Mouse (Mus musculus): Measurements from ENCODE around the gene Map4k4. TPM values are rescaled to one million over a fixed set of nuclear protein-coding genes. Genes with fewer than 3 reads are reported as not detected.

The Map4k4 gene
- total RNA-seq, 2 experiments from 2014 or later = 98.8 to 114 TPM

- Histone ChIP-seq H3K27ac (no peak overlapping the region), H3K4me3 (no peak overlapping the region)
- intact Hi-C loops (cut with DNase I) = no loop called here
- no peak for DNase-seq (ENCODE audit: extremely low spot score in 1 of 2, low spot score in 2 of 2)
- TF ChIP-seq CTCF (IDR thresholded peaks at IDR 0.05) = no peak
Measured at GRCm38 (mm10) chr1:39950590-39950989, 49.9 kb downstream of the Map4k4 start.

- intact Hi-C loops (cut with DNase I) = no loop called here
Measured at GRCm38 (mm10) chr1:39954652-39955051, 53.9 kb downstream of the Map4k4 start.

GRCm38 (mm10) chr1:39956712-39957111 is 56.0 kb downstream of the Map4k4 start:
- H3K27ac ChIP-seq = no peak overlapping the region
- DNase-seq (ENCODE audit: extremely low spot score in 1 of 2, low spot score in 2 of 2) = no peak
- TF ChIP-seq CTCF (IDR thresholded peaks at IDR 0.05) = no peak
- intact Hi-C loops (cut with DNase I) = no loop called here
- H3K4me3 ChIP-seq = no peak overlapping the region

More at GRCm38 (mm10) chr1:39954652-39955051, 53.9 kb downstream of the Map4k4 start:
- Histone ChIP-seq H3K4me3 (no peak overlapping the region), H3K27ac (no peak overlapping the region)
- TF ChIP-seq CTCF (IDR thresholded peaks at IDR 0.05) = no peak
- no peak for DNase-seq (ENCODE audit: extremely low spot score in 1 of 2, low spot score in 2 of 2)

DNA sequence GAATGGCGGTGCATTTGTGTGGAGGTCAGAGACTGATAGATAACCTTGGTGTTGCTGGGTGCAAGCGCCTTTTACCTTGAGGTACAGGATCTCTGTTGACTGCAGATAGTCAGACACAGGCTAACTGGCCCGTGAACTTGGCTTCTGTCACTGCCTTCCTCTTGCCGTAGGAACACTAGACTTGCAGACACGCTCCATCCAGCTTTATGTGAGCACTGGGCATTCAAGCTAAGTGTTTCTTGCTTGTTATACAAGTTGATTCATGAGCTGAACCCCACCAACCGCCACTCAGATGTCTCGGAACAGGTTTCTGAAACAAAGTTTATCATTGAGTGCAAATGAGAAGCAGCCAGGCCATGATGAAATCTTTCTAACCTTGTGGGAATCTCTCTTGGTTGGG is 57.3 kb downstream of the Map4k4 start:
- no peak for DNase-seq (ENCODE audit: extremely low spot score in 1 of 2, low spot score in 2 of 2)
- no peak overlapping the region for H3K4me3 ChIP-seq
- intact Hi-C loops (cut with DNase I) = no loop called here
- no peak for TF ChIP-seq CTCF (IDR thresholded peaks at IDR 0.05)
- no peak overlapping the region for H3K27ac ChIP-seq

DNA sequence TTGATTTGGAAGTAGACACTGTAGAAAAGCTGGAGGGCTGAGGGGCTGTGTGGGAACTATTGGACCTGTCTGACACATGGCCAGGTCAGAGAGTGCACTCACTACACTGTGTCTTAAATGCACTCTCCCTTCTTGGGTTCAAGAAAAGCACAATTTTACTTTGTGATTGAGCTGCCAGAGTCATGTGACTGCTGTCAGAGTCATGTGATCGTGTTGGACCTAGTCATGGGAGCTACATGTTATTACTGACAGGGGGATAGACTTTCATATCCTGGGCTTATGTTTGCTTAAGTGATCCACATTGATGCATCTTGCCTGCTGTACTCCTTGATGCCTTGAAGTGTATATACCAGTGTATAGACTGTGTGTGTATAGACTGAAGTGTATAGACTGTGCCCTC is 59.9 kb downstream of the Map4k4 start:
- Histone ChIP-seq H3K27ac (no peak overlapping the region), H3K4me3 (no peak overlapping the region)
- no peak for DNase-seq (ENCODE audit: extremely low spot score in 1 of 2, low spot score in 2 of 2)
- TF ChIP-seq CTCF (IDR thresholded peaks at IDR 0.05) = no peak
- intact Hi-C loops (cut with DNase I) = no loop called here

- DNase-seq (ENCODE audit: extremely low spot score in 1 of 2, low spot score in 2 of 2) = no peak
- H3K27ac ChIP-seq = no peak overlapping the region
- no peak for TF ChIP-seq CTCF (IDR thresholded peaks at IDR 0.05)
- no peak overlapping the region for H3K4me3 ChIP-seq
- intact Hi-C loops (cut with DNase I) = no loop called here
Measured at GRCm38 (mm10) chr1:39961113-39961512, 60.4 kb downstream of the Map4k4 start.

DNA sequence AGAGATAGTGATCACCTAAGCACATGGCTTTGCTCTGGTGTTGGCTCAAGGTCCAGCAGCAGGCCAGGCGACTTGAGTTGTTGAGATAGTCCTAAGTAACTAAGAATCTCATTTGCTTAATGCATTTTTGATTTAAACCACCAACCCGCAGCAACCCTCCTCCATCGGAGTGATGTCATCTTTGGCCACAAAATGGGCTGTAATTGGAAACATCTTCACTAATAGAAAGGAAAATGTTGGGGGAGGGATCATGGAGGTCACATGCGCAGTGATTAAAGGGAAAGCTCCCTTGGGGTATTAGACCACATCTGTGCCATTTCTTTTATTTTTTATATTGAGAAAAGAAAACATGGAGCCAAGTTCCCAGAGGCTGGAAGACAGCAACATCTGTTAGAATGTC is 61.6 kb downstream of the Map4k4 start:
- no peak for TF ChIP-seq CTCF (IDR thresholded peaks at IDR 0.05)
- no peak for DNase-seq (ENCODE audit: extremely low spot score in 1 of 2, low spot score in 2 of 2)
- Histone ChIP-seq H3K4me3 (no peak overlapping the region), H3K27ac (peak overlapping the region; percentile 76)
- intact Hi-C loops (cut with DNase I) = no loop called here

DNA sequence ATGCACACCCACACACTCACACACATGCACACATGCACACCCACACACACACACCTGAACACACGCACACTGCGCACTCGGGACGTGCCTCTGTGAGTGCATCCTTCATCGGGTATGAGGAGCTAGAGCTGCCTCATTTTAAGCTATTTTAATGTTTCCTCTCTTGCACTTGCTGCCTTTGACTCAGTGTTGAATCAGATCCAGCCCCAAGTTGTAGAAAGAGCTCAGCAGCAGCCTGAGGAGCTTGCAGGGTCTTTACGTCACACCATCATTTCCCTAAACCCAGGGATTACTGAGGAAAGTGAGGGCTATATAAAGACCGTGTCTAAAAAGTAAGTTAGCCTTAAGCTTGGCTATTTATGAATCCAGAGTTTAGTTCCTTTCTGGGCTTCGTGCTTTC is 62.1 kb downstream of the Map4k4 start:
- Histone ChIP-seq H3K27ac (peak overlapping the region; percentile 76), H3K4me3 (no peak overlapping the region)
- no peak for DNase-seq (ENCODE audit: extremely low spot score in 1 of 2, low spot score in 2 of 2)
- TF ChIP-seq CTCF (IDR thresholded peaks at IDR 0.05) = no peak
- intact Hi-C loops (cut with DNase I) = no loop called here

- TF ChIP-seq CTCF (IDR thresholded peaks at IDR 0.05) = no peak
- DNase-seq (ENCODE audit: extremely low spot score in 1 of 2, low spot score in 2 of 2) = no peak
- peak overlapping the region; percentile 76 for H3K27ac ChIP-seq
- intact Hi-C loops (cut with DNase I) = no loop called here
- no peak overlapping the region for H3K4me3 ChIP-seq
Measured at GRCm38 (mm10) chr1:39963821-39964220, 63.1 kb downstream of the Map4k4 start.

DNA sequence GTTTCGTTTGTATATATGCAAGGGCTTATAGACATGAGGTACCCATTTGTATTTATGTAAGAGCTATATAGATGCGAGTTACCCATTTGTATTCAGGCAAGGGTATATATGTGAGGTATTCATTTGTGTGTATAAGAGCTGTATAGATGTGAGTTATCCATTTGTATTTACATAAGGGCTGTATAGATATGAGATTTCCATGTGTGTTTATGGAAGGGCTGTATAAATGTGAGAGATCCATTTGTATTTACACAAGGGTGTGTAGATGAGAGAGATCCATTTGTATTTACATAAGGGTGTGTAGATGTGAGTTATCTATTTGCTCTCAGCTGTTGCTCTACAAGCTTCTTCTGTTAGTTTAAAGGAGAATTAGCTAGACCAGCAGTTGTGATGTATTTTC is 63.7 kb downstream of the Map4k4 start:
- no peak for TF ChIP-seq CTCF (IDR thresholded peaks at IDR 0.05)
- DNase-seq (ENCODE audit: extremely low spot score in 1 of 2, low spot score in 2 of 2) = no peak
- intact Hi-C loops (cut with DNase I) = no loop called here
- Histone ChIP-seq H3K4me3 (no peak overlapping the region), H3K27ac (peak overlapping the region; percentile 76)

- intact Hi-C loops (cut with DNase I) = no loop called here
- Histone ChIP-seq H3K4me3 (no peak overlapping the region), H3K27ac (no peak overlapping the region; the same call in 1 of the 2 replicates)
- no peak for TF ChIP-seq CTCF (IDR thresholded peaks at IDR 0.05)
- DNase-seq (ENCODE audit: extremely low spot score in 1 of 2, low spot score in 2 of 2) = no peak
Measured at GRCm38 (mm10) chr1:39965461-39965860, 64.7 kb downstream of the Map4k4 start.

- DNase-seq (ENCODE audit: extremely low spot score in 1 of 2, low spot score in 2 of 2) = no peak
- intact Hi-C loops (cut with DNase I) = no loop called here
- no peak for TF ChIP-seq CTCF (IDR thresholded peaks at IDR 0.05)
- Histone ChIP-seq H3K27ac (no peak overlapping the region; the same call in 1 of the 2 replicates), H3K4me3 (no peak overlapping the region)
Measured at GRCm38 (mm10) chr1:39968999-39969398, 68.3 kb downstream of the Map4k4 start.

- TF ChIP-seq CTCF (IDR thresholded peaks at IDR 0.05) = no peak
- Histone ChIP-seq H3K27ac (no peak overlapping the region; the same call in 1 of the 2 replicates), H3K4me3 (no peak overlapping the region)
- no peak for DNase-seq (ENCODE audit: extremely low spot score in 1 of 2, low spot score in 2 of 2)
- intact Hi-C loops (cut with DNase I) = no loop called here
Measured at GRCm38 (mm10) chr1:39969771-39970406, 69.2 kb downstream of the Map4k4 start.
